Mouse (Mus musculus): ENCODE data around the gene Thumpd2. TPM values are rescaled to one million over a fixed set of nuclear protein-coding genes. Genes with fewer than 3 reads are reported as not detected.
A peak's percentile ranks its signal among the peaks of the same experiment; 100 is the strongest.

Thumpd2 gene
- polyA plus RNA-seq, 1 experiment, result 1.4 TPM

GRCm38 (mm10) chr17:81001647-81002046 lies 63.2 kb downstream of the Thumpd2 start:
- H3K27ac ChIP-seq (ENCODE audit: insufficient read depth, low read length), result no peak overlapping the region
- no peaks in the 10 kb centered on the region for H3K36me3 ChIP-seq (ENCODE audit: control insufficient read depth, insufficient read depth, low read length)
- TF ChIP-seq CTCF (IDR thresholded peaks at IDR 0.05; ENCODE audit: extremely low read depth, insufficient read depth, insufficient read length, insufficient replicate concordance) (no peak), POLR2A (IDR thresholded peaks at IDR 0.05; ENCODE audit: low read depth, low read length) (no peak)
- 93% methylated on average over 4 of the region's 4 CpGs for WGBS
- no peaks in the 10 kb centered on the region for H3K27me3 ChIP-seq (ENCODE audit: control insufficient read depth, insufficient read depth, low read length)
- no peak overlapping the region for H3K4me3 ChIP-seq (ENCODE audit: extremely low read depth, insufficient read depth, insufficient read length)
- H3K4me1 ChIP-seq (ENCODE audit: control insufficient read depth, insufficient read depth, insufficient read length), result no peaks in the 10 kb centered on the region
- DNase-seq (ENCODE audit: low read depth in 1 of 2, low spot score in 2 of 2), result no peak

- no peaks in the 10 kb centered on the region for H3K4me1 ChIP-seq (ENCODE audit: control insufficient read depth, insufficient read depth, insufficient read length)
- DNase-seq (ENCODE audit: low read depth in 1 of 2, low spot score in 2 of 2), result no peak
- 91% methylated on average over 12 of the region's 12 CpGs for WGBS
- no peaks in the 10 kb centered on the region for H3K27me3 ChIP-seq (ENCODE audit: control insufficient read depth, insufficient read depth, low read length)
- no peak overlapping the region for H3K27ac ChIP-seq (ENCODE audit: insufficient read depth, low read length)
- no peak overlapping the region for H3K4me3 ChIP-seq (ENCODE audit: extremely low read depth, insufficient read depth, insufficient read length)
- no peaks in the 10 kb centered on the region for H3K36me3 ChIP-seq (ENCODE audit: control insufficient read depth, insufficient read depth, low read length)
- TF ChIP-seq CTCF (IDR thresholded peaks at IDR 0.05; ENCODE audit: extremely low read depth, insufficient read depth, insufficient read length, insufficient replicate concordance) (no peak), POLR2A (IDR thresholded peaks at IDR 0.05; ENCODE audit: low read depth, low read length) (no peak)
Observed at GRCm38 (mm10) chr17:81001010-81001409, 63.9 kb downstream of the Thumpd2 start.

- no peak for DNase-seq (ENCODE audit: low read depth in 1 of 2, low spot score in 2 of 2)
- Histone ChIP-seq H3K4me1 (ENCODE audit: control insufficient read depth, insufficient read depth, insufficient read length) (no peaks in the 10 kb centered on the region), H3K36me3 (ENCODE audit: control insufficient read depth, insufficient read depth, low read length) (no peaks in the 10 kb centered on the region), H3K4me3 (ENCODE audit: extremely low read depth, insufficient read depth, insufficient read length) (no peak overlapping the region), H3K27ac (ENCODE audit: insufficient read depth, low read length) (no peak overlapping the region), H3K27me3 (ENCODE audit: control insufficient read depth, insufficient read depth, low read length) (no peaks in the 10 kb centered on the region)
- no peak for TF ChIP-seq CTCF (IDR thresholded peaks at IDR 0.05; ENCODE audit: extremely low read depth, insufficient read depth, insufficient read length, insufficient replicate concordance)
- no peak for TF ChIP-seq POLR2A (IDR thresholded peaks at IDR 0.05; ENCODE audit: low read depth, low read length)
- 79% methylated on average over 6 of the region's 6 CpGs for WGBS
Observed at GRCm38 (mm10) chr17:80998958-80999357, 65.9 kb downstream of the Thumpd2 start.

- WGBS, result 54% methylated on average over 2 of the region's 2 CpGs
- Histone ChIP-seq H3K27me3 (ENCODE audit: control insufficient read depth, insufficient read depth, low read length) (no peaks in the 10 kb centered on the region), H3K4me3 (ENCODE audit: extremely low read depth, insufficient read depth, insufficient read length) (no peak overlapping the region), H3K36me3 (ENCODE audit: control insufficient read depth, insufficient read depth, low read length) (no peaks in the 10 kb centered on the region), H3K4me1 (ENCODE audit: control insufficient read depth, insufficient read depth, insufficient read length) (no peaks in the 10 kb centered on the region), H3K27ac (ENCODE audit: insufficient read depth, low read length) (no peak overlapping the region)
- no peak for DNase-seq (ENCODE audit: low read depth in 1 of 2, low spot score in 2 of 2)
- no peak for TF ChIP-seq POLR2A (IDR thresholded peaks at IDR 0.05; ENCODE audit: low read depth, low read length)
- no peak for TF ChIP-seq CTCF (IDR thresholded peaks at IDR 0.05; ENCODE audit: extremely low read depth, insufficient read depth, insufficient read length, insufficient replicate concordance)
Observed at GRCm38 (mm10) chr17:80997226-80997625, 67.7 kb downstream of the Thumpd2 start.

GRCm38 (mm10) chr17:80991535-80992127 lies 73.3 kb downstream of the Thumpd2 start:
- WGBS, result 89% methylated on average over 8 of the region's 8 CpGs
- Histone ChIP-seq H3K4me1 (ENCODE audit: control insufficient read depth, insufficient read depth, insufficient read length) (no peaks in the 10 kb centered on the region), H3K4me3 (ENCODE audit: extremely low read depth, insufficient read depth, insufficient read length) (no peak overlapping the region), H3K27me3 (ENCODE audit: control insufficient read depth, insufficient read depth, low read length) (no peaks in the 10 kb centered on the region), H3K36me3 (ENCODE audit: control insufficient read depth, insufficient read depth, low read length) (no peaks in the 10 kb centered on the region), H3K27ac (ENCODE audit: insufficient read depth, low read length) (no peak overlapping the region)
- no peak for TF ChIP-seq POLR2A (IDR thresholded peaks at IDR 0.05; ENCODE audit: low read depth, low read length)
- no peak for DNase-seq (ENCODE audit: low read depth in 1 of 2, low spot score in 2 of 2)

- Histone ChIP-seq H3K4me3 (ENCODE audit: extremely low read depth, insufficient read depth, insufficient read length) (no peak overlapping the region), H3K36me3 (ENCODE audit: control insufficient read depth, insufficient read depth, low read length) (no peaks in the 10 kb centered on the region), H3K27ac (ENCODE audit: insufficient read depth, low read length) (no peak overlapping the region), H3K27me3 (ENCODE audit: control insufficient read depth, insufficient read depth, low read length) (no peaks in the 10 kb centered on the region; the same call in 1 of the 2 replicates), H3K4me1 (ENCODE audit: control insufficient read depth, insufficient read depth, insufficient read length) (no peaks in the 10 kb centered on the region)
- DNase-seq (ENCODE audit: low read depth in 1 of 2, low spot score in 2 of 2), result no peak
- 84% methylated on average over 10 of the region's 10 CpGs for WGBS
- TF ChIP-seq CTCF (IDR thresholded peaks at IDR 0.05; ENCODE audit: extremely low read depth, insufficient read depth, insufficient read length, insufficient replicate concordance), result no peak
- TF ChIP-seq POLR2A (IDR thresholded peaks at IDR 0.05; ENCODE audit: low read depth, low read length), result no peak
Observed at GRCm38 (mm10) chr17:80982976-80983375, 81.9 kb downstream of the Thumpd2 start.

- Histone ChIP-seq H3K27ac (ENCODE audit: insufficient read depth, low read length) (no peak overlapping the region), H3K4me1 (ENCODE audit: control insufficient read depth, insufficient read depth, insufficient read length) (no peaks in the 10 kb centered on the region), H3K4me3 (ENCODE audit: extremely low read depth, insufficient read depth, insufficient read length) (no peak overlapping the region), H3K27me3 (ENCODE audit: control insufficient read depth, insufficient read depth, low read length) (no peaks in the 10 kb centered on the region; the same call in 1 of the 2 replicates), H3K36me3 (ENCODE audit: control insufficient read depth, insufficient read depth, low read length) (no peaks in the 10 kb centered on the region)
- 10% methylated on average over 8 of the region's 8 CpGs for WGBS
- TF ChIP-seq CTCF (IDR thresholded peaks at IDR 0.05; ENCODE audit: extremely low read depth, insufficient read depth, insufficient read length, insufficient replicate concordance), result peak; percentile 29; the same call in 1 of the 2 replicates
- no peak for TF ChIP-seq POLR2A (IDR thresholded peaks at IDR 0.05; ENCODE audit: low read depth, low read length)
- DNase-seq (ENCODE audit: low read depth in 1 of 2, low spot score in 2 of 2), result peak in 1 of 2 experiments; percentile 9
Observed at GRCm38 (mm10) chr17:80982412-80982787, 82.5 kb downstream of the Thumpd2 start.
